Mouse (Mus musculus): Measurements from ENCODE around the gene Polr3h.

Gene Polr3h

DNA sequence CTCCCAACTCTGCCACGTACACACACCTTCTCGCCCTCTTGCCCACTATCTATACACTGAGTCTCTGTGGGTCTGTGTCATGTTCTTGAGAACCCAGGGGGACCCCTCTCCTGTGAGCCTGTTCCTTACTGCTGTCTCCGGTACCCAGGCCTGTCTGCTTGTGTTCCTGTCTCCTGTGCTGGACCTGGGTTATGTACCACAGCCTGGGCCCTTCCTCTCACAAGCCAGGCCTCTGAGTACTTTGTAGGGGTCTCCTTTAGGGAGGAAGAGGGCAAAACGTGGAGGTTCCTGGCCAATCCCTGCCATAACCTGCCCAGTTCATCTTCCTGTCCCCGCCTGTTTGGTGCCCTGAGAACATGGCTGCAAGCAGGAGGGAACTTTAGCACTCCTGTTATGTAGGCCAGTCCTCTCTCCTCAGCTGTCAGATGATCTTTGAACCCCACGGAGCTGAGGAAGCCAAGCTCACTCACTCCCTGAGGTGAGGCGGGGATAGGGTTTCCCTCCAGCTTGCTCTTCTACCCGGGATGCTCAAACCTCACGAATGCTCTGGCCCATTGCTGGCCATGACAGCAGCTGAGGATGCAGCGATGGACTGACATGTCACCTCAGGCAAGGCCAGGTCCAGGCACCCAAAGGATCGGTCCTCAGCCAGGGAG, 23.6 kb upstream of the Polr3h start:
- no peak for DNase-seq (ENCODE audit: extremely low spot score, low read depth, low spot score)

DNA sequence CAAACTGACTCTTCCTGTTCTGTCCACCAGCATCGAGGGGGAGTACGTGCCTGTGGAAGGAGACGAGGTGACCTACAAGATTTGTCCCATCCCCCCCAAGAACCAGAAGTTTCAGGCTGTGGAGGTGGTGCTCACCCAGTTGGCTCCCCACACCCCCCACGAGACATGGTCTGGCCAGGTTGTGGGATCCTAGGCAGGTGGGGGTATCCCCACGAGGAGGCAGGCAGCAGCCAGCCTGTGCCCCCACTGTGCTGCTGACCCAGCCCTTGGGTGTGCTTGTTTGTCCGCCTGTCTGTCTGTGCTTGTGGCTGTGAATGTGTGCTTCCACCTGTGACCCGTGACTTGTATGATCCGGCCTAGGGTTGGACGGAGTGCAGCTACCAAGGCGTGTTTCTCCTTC, 23.0 kb upstream of the Polr3h start:
- DNase-seq (ENCODE audit: extremely low spot score, low read depth, low spot score): no peak

DNA sequence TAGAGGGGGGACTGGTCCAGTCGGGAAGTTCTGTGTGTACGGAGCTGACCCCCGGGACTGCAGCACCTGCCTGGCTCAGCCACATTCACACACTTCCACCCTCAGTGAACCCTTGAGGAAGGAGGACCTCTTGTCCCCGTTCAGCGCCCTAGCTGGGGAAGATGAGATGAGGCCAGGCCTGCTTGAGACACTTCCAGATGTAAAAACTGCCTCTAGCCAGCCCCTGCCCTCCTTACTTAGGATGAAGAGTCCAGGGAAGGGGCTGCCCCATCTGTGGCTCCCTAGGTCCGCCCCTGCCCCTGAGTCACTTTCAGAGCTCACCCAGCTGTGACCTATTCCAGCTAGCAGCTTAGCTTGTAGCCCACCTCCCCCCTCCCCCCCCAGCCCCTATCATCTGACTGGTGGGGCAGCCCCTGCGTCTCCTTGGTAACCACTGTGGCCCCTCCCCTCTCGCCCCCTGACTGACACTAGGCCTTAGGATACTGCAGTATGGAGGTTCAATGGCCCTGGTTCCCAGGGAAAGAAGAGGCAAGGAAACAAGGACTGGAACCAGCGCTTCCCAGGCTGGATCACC, 17.2 kb upstream of the Polr3h start:
- DNase-seq (ENCODE audit: extremely low spot score, low read depth, low spot score): no peak

DNA sequence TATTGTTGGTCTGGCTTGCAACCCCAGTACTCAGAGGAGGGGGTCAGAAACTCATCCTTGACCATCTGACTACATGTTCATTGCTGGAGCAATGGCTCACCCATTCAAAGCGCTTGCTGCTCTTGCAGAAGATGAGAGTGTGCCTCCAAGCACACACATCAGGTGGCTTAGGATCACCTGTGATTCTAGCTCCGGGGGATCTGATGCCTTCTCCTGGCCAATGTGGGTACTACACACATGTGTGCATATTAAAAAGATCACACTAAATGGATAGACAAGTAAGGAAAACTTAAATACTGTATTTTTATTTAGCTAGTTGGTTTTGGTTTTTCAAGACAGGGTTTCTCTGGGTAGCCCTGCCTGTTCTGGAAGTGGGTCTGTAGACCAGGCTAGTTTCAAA, 15.0 kb upstream of the Polr3h start:
- no peak for DNase-seq (ENCODE audit: extremely low spot score, low read depth, low spot score)

DNA sequence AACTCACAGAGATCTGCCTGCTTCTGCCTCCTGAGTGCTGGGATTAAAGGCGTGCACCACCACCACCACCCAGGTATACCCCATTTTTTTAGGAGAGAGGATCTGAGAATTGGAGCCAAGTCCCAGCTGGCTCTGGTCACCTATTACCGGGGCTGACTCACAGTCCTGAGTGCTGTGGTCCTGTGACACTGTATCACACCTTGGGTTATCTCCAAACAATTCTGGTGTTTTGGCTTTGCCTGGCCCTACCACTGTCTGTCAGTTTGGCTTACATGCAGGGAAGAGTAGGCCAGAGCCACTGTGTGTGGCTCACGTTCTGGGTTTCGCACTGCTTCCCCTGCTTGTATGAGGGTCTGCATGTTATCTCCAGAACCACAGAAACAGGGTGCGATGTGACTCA, 14.2 kb upstream of the Polr3h start:
- DNase-seq (ENCODE audit: extremely low spot score, low read depth, low spot score): no peak

DNA sequence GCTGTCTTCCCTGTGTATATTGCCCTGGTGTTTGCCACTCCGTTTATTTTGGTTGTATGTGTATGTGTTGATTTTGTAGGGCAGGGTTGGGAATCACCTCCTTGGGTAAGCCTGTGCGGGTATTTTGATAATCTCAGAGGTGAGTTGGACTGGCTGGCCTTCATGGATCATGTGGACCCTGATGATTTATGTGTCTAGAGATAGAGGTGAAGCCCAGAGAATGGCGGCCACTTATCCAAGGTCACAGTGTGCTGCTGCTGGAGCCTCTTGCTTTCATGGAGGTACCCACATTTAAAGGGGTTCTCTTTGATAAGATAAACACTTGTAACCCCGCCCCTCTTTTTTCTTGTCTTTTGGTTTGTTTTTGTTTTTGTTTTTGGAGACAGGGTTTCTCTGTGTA, 13.7 kb upstream of the Polr3h start:
- DNase-seq (ENCODE audit: extremely low spot score, low read depth, low spot score): no peak

DNA sequence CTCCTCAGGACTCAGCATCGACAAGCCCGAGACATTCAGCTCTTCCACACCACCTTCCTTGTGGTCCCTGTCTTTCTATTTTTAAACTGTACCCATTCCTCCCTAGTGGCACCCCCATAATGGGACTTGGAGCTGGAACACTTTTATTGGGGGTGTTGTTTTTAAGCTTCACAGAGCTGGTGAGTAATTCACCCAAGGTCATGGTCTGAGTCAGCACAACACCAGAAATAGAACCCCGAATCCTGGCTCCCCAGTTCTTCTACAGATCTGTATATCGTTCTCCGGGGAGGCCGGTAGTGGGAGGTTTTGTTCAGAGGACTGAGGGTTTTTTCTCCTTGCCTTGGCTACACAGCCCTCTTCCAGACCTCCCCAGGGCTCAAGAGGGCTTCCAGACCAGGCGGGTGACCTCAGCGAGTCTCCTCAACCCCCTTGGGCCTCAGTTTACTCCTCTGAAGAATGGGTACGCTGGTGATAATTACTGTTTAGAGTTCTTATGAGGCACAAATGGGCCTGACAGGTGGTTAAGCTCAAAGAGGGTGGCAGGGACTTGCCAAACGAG, 13.2 kb upstream of the Polr3h start:
- no peak for DNase-seq (ENCODE audit: extremely low spot score, low read depth, low spot score)

DNA sequence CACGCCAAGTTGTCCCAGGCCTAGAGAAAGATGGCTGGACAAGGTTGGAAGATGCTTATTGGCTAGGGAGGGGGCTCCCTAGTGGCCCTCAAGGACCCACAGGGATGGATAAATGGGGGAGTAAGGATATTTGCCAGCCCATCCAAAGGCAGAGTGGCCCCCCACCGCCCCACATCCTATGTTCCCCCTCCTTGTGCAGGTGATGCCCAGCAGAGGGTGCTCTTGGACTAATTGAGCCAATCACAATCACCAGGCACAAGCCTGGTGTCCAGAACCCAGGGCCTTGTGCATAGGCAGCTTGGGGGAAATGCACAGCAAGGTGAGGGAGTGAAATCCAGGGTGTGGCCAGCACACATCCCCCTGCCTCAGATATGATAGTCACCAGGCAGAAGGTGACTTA, 12.2 kb upstream of the Polr3h start:
- no peak for DNase-seq (ENCODE audit: extremely low spot score, low read depth, low spot score)

DNA sequence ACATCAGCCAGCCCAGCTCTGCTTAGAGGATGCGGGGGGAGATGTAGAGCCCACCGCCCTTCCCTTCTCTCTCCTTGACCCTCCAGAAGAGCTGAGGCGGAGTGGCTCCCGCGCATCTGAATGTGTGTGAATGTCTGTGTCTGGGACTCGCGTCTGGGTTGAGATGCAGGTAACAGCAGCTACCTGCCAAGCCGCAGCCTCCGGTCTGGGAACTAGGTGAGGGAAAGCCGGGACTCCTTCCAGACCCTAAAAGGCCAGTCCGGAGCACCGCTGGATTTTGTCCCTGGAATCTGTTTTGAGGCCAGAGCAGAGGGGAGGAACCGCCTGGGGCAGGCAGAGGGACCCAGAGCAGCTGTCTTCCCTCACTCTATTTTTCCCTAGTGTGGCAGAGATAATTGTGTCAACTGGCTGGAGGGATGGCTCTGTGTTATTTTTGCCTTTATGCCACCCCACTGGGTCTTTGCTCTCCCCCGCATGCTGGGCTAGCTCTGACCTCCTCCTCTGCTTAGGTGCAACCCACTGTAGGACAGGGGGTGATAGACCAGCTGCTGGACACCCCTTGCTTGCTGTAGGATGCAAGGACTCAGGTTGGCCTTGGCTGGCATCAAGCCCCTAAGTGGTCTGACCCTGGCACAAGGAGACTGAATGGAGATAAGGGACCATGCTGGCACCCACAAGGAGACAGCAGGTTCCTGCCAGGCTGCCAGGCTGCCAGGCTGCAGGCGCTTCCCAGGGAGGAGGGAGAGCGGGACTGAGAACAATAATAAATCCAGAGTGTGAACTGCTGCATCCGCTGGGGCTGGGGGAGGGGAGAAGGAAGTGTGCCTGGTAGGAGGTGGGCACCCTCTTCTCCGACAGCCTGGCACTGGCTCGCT, 11.3 kb upstream of the Polr3h start:
- DNase-seq (ENCODE audit: extremely low spot score, low read depth, low spot score): no peak

DNA sequence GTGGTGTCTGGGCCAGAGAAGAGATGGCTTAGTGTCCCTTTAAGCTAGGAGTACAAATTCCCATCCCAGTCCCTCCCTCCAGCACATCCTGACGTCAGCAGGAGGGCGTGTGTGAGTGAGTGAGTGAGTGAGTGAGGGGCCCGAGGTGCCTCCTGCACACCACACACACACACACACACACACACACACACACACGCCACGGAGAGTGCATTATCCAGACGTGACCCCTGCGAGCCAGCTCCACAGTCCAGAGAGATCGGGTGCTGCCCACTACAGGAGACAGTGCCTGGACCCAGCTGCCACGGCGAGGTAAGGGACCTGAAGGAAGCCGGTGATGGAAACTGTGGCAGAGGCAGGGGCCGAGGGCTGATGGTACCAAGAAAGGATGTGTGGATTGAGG, 10.6 kb upstream of the Polr3h start, which contains the start of gene Csdc2:
Csdc2 (plus strand) TSS at position 81 of the 400 bp plus-strand sequence.
- no peak for DNase-seq (ENCODE audit: extremely low spot score, low read depth, low spot score)

DNA sequence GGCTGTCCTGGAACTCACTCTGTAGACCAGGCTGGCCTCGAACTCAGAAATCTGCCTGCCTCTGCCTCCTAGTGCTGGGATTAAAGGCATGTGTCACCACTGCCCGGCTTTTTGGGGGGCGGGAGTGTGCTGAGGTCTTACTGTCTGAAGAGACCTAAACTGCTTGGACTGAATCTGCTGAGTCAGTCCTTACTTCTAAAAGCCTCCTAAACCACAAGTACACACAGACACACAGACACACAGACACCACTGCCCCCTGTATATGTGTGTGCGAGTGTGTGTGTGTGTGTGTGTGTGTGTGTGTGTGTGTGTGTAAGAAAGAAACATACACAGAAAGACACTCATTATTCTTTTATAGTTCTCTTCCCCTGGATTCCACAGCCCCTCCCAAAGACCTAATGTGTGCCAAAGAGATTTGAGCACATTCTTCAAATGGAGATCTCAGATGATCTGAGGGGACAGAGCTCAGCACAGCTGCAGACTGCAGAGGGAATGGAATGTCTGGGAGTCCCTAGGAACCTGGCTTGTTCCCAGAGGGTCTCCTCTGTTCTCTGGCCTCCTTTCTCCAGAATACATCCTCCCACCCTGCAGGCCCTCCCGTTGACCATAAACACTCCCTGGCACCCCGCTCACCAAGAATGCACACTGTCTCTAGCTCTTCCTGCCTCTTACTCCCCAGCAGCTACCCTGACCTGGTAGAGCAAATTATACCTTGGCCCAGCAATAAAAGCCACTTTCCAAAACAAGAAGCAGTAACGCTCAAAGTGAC, 10.0 kb upstream of the Polr3h start:
- DNase-seq (ENCODE audit: extremely low spot score, low read depth, low spot score): no peak

DNA sequence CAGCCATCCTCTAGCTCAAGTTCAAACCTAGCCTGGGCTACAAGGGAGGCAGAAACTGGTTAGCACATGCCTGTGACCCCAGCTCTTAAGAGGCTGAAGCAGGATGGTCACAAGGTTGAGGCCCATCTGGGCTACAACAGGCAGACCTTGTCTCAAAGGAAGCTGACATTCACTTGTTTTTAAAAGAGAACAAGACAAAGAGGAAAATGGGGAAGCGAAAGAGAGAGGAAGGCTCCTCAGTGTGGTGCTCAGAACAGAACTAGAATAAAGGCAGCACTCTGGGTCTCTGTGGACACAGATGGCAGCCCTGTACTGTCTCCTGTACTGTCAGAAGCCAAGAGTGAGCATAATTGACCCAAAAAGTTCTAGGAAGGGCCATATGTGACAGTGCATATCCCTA, 7.9 kb upstream of the Polr3h start:
- DNase-seq (ENCODE audit: extremely low spot score, low read depth, low spot score): no peak

DNA sequence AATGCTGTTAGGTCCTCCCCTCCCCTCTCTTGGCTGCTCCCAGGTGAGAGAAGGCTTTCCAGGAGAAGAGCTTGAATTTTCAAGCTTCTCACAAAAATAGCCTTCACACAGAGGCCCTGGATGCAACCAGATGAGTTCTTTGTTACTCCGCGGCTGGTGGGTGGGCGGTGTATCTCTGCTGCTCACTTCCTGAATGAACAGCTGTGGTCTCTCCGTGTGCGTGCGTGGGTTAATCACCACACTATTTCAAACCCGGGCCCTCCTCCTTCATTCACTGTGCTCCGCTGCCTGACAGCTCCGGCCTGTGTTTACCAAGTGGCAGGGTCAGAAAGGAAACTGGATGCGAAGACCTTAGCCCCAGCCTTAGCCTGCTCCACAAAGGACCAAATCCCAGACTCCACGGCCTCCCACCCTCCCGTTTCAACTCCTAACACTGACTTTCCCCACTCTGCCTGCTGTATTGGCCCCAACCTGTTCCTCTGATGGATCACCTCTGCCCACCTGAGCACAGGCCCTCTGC, 7.0 kb upstream of the Polr3h start:
- DNase-seq (ENCODE audit: extremely low spot score, low read depth, low spot score): no peak

DNA sequence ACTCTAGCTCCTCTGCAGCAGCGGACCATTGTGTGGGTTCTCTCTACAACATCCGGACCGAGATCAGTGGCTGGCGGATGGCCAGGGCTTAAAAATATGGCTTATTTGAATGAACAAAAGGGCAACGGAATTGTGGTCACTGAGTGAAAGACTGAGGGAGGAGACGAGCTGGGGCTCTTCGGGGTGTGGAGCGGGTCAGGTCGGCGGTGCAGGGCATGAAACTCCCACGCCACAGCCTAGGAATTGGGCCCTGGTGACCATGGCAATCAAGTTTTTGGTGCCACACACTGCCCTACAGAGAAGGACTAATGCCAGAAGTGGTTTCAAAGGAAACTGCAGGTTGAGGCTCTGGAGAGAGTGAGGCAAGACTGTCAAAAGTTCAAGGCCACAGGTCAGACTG, 2.2 kb upstream of the Polr3h start:
- DNase-seq (ENCODE audit: extremely low spot score, low read depth, low spot score): no peak

DNA sequence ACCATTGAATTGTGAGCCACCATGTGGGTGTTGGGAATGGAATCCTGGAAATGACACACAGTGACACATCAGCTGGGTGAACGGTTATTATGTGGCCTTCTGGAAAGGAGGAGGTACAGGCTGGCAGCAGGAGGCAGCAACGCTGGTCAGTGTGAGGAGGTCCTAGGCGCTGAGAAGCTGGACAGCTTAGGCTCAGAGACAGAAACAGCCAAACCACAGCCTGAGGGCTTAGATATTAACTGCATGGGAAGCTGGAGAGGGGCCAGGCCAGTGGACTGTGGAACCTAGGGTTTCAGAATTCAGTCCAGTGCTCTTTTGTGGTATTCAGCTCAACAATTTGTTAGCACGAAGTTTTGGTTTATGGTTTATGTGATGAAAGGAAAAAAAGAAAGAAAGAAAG, 1.7 kb upstream of the Polr3h start:
- DNase-seq (ENCODE audit: extremely low spot score, low read depth, low spot score): no peak

DNA sequence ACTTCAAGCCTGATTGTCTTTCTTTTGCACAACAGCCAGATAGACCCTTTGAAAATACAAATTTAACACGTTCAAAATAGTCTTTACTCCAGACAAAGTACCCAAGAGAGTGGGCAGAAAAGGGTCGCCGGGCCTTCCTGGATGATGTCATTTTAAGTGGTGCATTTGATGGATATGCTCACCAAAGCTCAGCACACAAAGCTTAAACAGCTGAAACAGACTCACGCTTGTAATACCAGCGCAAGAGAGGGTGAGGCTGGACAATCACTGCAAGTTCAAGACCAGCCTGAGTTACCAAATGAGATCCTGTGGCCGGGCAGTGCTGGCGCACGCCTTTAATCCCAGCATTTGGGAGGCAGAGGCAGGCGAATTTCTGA, 394 bp upstream of the Polr3h start:
- no peak for DNase-seq (ENCODE audit: extremely low spot score, low read depth, low spot score)

DNA sequence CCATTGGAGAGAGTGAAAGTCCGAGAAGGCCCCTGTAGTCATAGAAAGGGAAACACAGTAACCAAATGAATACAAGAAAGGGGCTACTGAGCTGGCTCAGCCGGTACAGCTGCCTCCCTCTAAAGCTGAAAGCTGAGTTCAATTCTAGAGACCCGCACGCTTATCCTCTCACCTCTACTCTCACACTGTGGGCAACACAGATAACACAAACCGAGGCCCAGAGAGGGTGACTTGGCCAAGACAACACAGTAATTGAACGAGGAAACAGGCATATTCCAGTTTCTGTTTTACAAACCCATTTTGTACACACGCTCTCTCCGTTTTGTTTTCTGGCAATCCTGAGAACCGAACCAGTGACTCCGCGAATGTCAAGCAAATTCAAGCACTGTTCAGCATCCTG, 1.1 kb downstream of the Polr3h start:
- no peak for DNase-seq (ENCODE audit: extremely low spot score, low read depth, low spot score)

DNA sequence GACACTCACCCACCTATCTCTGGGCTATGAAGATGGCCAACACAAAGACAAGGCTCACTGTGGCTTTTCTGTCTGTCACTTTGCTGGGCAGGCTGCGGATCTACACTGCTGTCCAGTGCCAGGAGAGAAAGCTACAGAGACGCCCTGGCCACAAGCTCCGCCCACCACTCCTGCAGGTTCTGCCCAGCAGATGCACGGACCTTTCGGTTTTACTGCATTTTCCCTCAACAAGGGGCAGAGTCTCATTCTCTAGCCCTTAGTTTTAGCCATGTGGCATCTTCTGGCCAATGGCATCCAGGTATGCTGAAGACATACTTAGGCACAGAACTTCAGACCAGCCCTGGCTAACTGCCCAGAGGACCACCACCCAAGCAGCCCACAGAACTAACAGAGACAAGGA, 4.8 kb downstream of the Polr3h start:
- no peak for DNase-seq (ENCODE audit: extremely low spot score, low read depth, low spot score)

DNA sequence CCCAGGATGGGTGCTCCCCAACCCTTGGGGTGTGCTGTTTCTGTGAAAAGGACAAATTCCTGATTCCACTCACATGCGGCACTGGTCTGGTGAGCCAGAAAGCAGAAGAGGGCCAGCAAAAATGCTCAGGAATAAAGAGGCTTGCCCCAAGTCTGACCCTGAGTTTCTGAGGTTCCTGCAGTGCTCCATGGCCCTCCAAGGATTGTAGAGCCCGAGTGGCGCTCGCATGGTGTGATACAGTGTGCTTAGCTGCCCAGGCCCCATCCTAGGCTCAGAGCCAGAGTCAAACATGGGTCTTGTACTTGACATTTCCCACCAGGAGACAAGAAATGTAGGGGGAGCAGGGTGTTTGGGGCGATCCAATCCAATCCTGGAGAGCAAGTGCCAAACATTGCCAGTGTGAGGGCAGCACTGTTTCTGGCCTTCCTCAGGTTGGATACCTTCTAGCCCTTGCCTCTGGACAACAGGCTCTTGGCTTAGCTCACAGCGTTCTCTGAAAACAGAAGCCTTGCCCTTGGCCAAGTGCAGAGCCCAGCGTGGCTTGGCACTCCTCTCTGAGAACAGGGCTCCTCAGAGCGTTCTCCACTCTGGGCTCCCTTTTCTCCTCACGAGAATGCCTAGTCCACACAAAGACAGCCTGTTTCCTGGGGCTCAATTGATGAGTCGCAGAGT, 5.4 kb downstream of the Polr3h start:
- no peak for DNase-seq (ENCODE audit: extremely low spot score, low read depth, low spot score)

DNA sequence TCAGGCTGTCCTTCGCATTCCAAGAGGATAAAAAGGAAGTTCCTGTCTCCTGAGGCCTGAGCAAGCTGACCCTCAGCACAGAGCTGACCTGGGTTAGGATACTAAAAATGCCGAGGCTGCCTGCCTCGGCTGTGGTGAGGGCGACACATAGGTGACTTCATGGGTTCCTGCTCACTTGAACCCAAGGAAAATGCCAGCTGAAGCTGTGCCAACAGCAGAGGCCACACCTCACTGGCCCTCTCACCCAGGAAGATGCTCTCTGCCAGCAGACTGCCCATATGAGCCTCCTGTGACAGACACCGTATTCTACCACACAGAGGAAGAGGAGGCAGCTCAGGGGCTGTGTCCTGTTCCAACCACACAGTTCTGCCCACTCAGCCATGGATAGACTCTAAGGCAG, 7.0 kb downstream of the Polr3h start:
- no peak for DNase-seq (ENCODE audit: extremely low spot score, low read depth, low spot score)
